Mouse (Mus musculus) small intestine, adult 2 months (tissue): Measurements from ENCODE around the gene Neto2.

ENCODE experiments used
- CTCF ChIP-seq: fragments of 200-500 bp; IDR thresholded peaks from 2 replicates; pipeline ENCODE4 v1.5.1; 2012; ENCODE audit warnings: low read depth, mild to moderate bottlenecking, control low read depth, inconsistent platforms, low read length, moderate library complexity, mixed read lengths; ENCODE audit not compliant: insufficient replicate concordance, insufficient read length; ENCODE audit errors: extremely low read depth
- POLR2A ChIP-seq: fragments of 200-500 bp; IDR thresholded peaks from 2 replicates; pipeline ENCODE4 v1.6.1; 2012; ENCODE audit warnings: low read depth, mild to moderate bottlenecking, control low read depth, inconsistent platforms, low read length, moderate library complexity

- TF ChIP-seq POLR2A (no peak), CTCF (no peak)
Measured at GRCm38 (mm10) chr8:85591532-85591931, 109.2 kb downstream of the Neto2 start.
